Mouse (Mus musculus) forebrain, embryonic 12.5 days (tissue): ENCODE results near the gene Gm3269. TPM values are rescaled to one million over a fixed set of nuclear protein-coding genes. Genes with fewer than 3 reads are reported as not detected.
"Not testable (repeated sequence)": the region's sequence is repeated elsewhere in the genome, so short reads cannot be mapped to it uniquely, and the experiment has no call there.

ENCODE experiments used
- ATAC-seq: fragments of 200-750 bp; cut with Nextera tagmentation; 2 replicates; pipeline ENCODE4 v1.8.0; 2017; ENCODE audit warnings: moderate TSS enrichment; ENCODE audit not compliant: low FRiP score
- H3K27ac ChIP-seq: fragments of 300-500 bp; sonication (generic); 2 replicates; pipeline ENCODE4 v1.5.1; 2016; ENCODE audit warnings: mild to moderate bottlenecking
- H3K27me3 ChIP-seq: fragments of 300-500 bp; sonication (generic); 2 replicates; pipeline ENCODE4 v1.6.1; 2016; ENCODE audit warnings: mild to moderate bottlenecking
- H3K36me3 ChIP-seq: fragments of 300-500 bp; sonication (generic); replicated peaks from 2 replicates; pipeline ENCODE4 v1.6.1; 2016; ENCODE audit warnings: mild to moderate bottlenecking
- H3K4me1 ChIP-seq: fragments of 300-500 bp; sonication (generic); 2 replicates; pipeline ENCODE4 v1.6.1; 2016
- H3K4me2 ChIP-seq: fragments of 300-500 bp; sonication (generic); 2 replicates; pipeline ENCODE4 v1.6.1; 2016; ENCODE audit warnings: mild to moderate bottlenecking, moderate library complexity
- H3K4me3 ChIP-seq: fragments of 300-500 bp; sonication (generic); replicated peaks from 2 replicates; pipeline ENCODE4 v1.5.1; 2016; ENCODE audit warnings: mild to moderate bottlenecking
- H3K9ac ChIP-seq: fragments of 300-500 bp; sonication (generic); 2 replicates; pipeline ENCODE4 v1.6.1; 2016; ENCODE audit warnings: mild to moderate bottlenecking
- H3K9me3 ChIP-seq: fragments of 300-500 bp; sonication (generic); 2 replicates; pipeline ENCODE4 v1.6.1; 2016
- WGBS: fragments of 180-500 bp; shearing (Covaris S2); methylation state at CpG from one replicate; pipeline ENCODE4 v1.1.7; 2016; 5-methylcytosine and 5-hydroxymethylcytosine counted together
- polyA plus RNA-seq: library from polyadenylated mRNA; unstranded; fragments of >200 nt; fragmentation: Nextera tagmentation; extraction: Ambion mirVana; gene quantifications from 2 replicates; pipeline ENCODE4 v1.2.1, GENCODE M21; 2016

The Gm3269 gene
- polyA plus RNA-seq = not detected in 2 replicates

GRCm38 (mm10) chr14:4837806-4838205 is at the start of gene Gm3269:
TSS of gene Gm3269 (plus strand) at chr14:4838106.
- not testable (repeated sequence) for H3K4me2 ChIP-seq, H3K4me3 ChIP-seq, H3K9me3 ChIP-seq, H3K27ac ChIP-seq, H3K4me1 ChIP-seq, H3K27me3 ChIP-seq, H3K36me3 ChIP-seq, ATAC-seq, H3K9ac ChIP-seq
- 80% methylated on average over 1 of the region's 4 CpGs for WGBS

DNA sequence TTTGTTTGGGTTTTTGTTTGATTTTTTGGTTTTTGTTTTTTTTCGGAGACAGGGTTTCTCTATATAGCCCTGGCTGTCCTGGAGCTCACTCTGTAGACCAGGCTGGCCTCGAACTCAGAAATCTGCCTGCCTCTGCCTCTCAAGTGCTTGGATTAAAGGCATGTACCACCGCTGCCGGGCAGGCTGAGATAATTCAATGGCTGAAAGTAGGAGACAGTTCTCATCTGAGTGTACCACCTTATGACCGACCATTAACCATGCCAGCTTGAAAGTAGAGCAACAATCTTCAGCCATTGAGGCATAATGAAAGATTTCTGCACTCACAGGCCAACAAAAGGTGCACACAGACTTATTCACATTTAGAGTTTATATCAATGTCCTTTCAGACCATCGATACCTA is 31.5 kb upstream of the Gm3269 start:
- H3K9ac ChIP-seq, H3K27ac ChIP-seq, H3K27me3 ChIP-seq, H3K4me1 ChIP-seq, H3K9me3 ChIP-seq, H3K4me3 ChIP-seq, H3K4me2 ChIP-seq, H3K36me3 ChIP-seq, ATAC-seq: not testable (repeated sequence)
- 85% methylated on average over 6 of the region's 6 CpGs for WGBS

DNA sequence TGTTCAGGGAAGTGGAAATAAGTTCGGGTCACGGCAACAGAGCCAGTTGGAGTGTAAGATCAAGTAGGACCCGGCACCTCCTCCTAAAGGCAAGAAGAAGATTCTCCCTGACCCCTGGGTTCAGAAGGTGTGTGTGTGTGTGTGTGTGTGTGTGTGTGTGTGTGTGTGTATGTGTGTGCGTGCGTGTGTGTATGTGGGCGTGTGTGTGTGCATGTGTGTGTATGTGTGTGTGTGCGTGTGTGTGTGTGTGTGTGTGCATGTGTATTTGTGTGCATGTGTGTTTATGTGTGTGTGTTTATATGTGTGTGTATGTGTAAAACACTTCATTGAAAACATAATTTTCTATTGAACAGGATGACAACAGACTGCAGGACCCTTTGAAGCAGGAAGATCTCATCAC is 16.0 kb upstream of the Gm3269 start:
- not testable (repeated sequence) for H3K9me3 ChIP-seq, H3K4me1 ChIP-seq, H3K4me3 ChIP-seq, H3K36me3 ChIP-seq, ATAC-seq, H3K4me2 ChIP-seq, H3K27me3 ChIP-seq, H3K9ac ChIP-seq, H3K27ac ChIP-seq
- WGBS = 80% methylated on average over 4 of the region's 7 CpGs

- not testable (repeated sequence) for H3K36me3 ChIP-seq, H3K27ac ChIP-seq, H3K9me3 ChIP-seq, H3K4me1 ChIP-seq, ATAC-seq, H3K27me3 ChIP-seq
- peak within 1 kb of the TSS; percentile 56 for H3K4me2 ChIP-seq
- H3K9ac ChIP-seq = peak within 1 kb of the TSS; percentile 56
- peak within 1 kb of the TSS; percentile 47 for H3K4me3 ChIP-seq
- 5% methylated on average over 38 of the region's 59 CpGs for WGBS
These were observed 17.5 kb downstream of the Gm3269 start, which contains the start of gene Gm3264 for GRCm38 (mm10) chr14:4855299-4855980. TSS of gene Gm3264 (plus strand) at chr14:4855576.

- H3K4me3 ChIP-seq, H3K9ac ChIP-seq, H3K4me2 ChIP-seq, ATAC-seq, H3K9me3 ChIP-seq, H3K27me3 ChIP-seq, H3K36me3 ChIP-seq, H3K4me1 ChIP-seq, H3K27ac ChIP-seq: not testable (repeated sequence)
- 81% methylated on average over 1 of the region's 3 CpGs for WGBS
These were observed 54.2 kb downstream of the Gm3269 start, which contains the start of gene Gm3278 for GRCm38 (mm10) chr14:4892116-4892515. TSS of gene Gm3278 (plus strand) at chr14:4892416.

Other genes with a start within 250 kb of the Gm3269 start
- gene Gm8159, start 205.8 kb upstream of the Gm3269 start, polyA plus RNA-seq = not detected in 2 replicates
- gene Gm3239, start 173.9 kb upstream of the Gm3269 start, polyA plus RNA-seq = 0.23 TPM in 1 of 2 replicates, not detected in the other
- not detected in 2 replicates for gene Gm7876, start 128.9 kb upstream of the Gm3269 start, polyA plus RNA-seq
- gene Gm3252, start 111.3 kb upstream of the Gm3269 start, polyA plus RNA-seq = 0.99 and 1.3 TPM in 2 replicates
- gene Gm9602, start 61.8 kb upstream of the Gm3269 start, polyA plus RNA-seq = not detected in 2 replicates
- 0.49 and 1.9 TPM in 2 replicates for gene Gm3264, start 17.5 kb downstream of the Gm3269 start, polyA plus RNA-seq
- 0.15 TPM in 1 of 2 replicates, not detected in the other for gene Gm3278, start 54.3 kb downstream of the Gm3269 start, polyA plus RNA-seq
- not detected in 2 replicates for gene Gm8297, start 145.8 kb downstream of the Gm3269 start, polyA plus RNA-seq
- gene Gm3298, start 177.8 kb downstream of the Gm3269 start, polyA plus RNA-seq = 0.58 TPM in 1 of 2 replicates, not detected in the other
- not detected in 2 replicates for gene 4930555G01Rik, start 212.5 kb downstream of the Gm3269 start, polyA plus RNA-seq
- gene Gm8281, start 232.9 kb downstream of the Gm3269 start, polyA plus RNA-seq = 2.5 and 4.0 TPM in 2 replicates